Mouse (Mus musculus) liver, embryonic 15.5 days (tissue): ENCODE data around the gene Dennd1c. TPM values are rescaled to one million over a fixed set of nuclear protein-coding genes. Genes with fewer than 3 reads are reported as not detected.

Source experiments
- ATAC-seq: fragments of 200-750 bp; cut with Nextera tagmentation; 2 replicates; pipeline ENCODE4 v1.8.0; 2017; ENCODE audit warnings: moderate number of reproducible peaks, mild to moderate bottlenecking, moderate library complexity; ENCODE audit not compliant: insufficient read depth
- H3K27ac ChIP-seq: fragments of 300-500 bp; sonication (generic); replicated peaks from 2 replicates; pipeline ENCODE4 v1.5.1; 2015; ENCODE audit warnings: mild to moderate bottlenecking, inconsistent platforms
- H3K27me3 ChIP-seq: fragments of 300-500 bp; sonication (generic); 2 replicates; pipeline ENCODE4 v1.6.1; 2015; ENCODE audit warnings: mild to moderate bottlenecking, inconsistent platforms
- H3K36me3 ChIP-seq: fragments of 300-500 bp; sonication (generic); replicated peaks from 2 replicates; pipeline ENCODE4 v1.6.1; 2015; ENCODE audit warnings: moderate library complexity, mild to moderate bottlenecking, inconsistent platforms
- H3K4me1 ChIP-seq: fragments of 300-500 bp; sonication (generic); replicated peaks from 2 replicates; pipeline ENCODE4 v1.6.1; 2015; ENCODE audit warnings: inconsistent platforms
- H3K4me2 ChIP-seq: fragments of 300-500 bp; sonication (generic); 2 replicates; pipeline ENCODE4 v1.6.1; 2015; ENCODE audit warnings: moderate library complexity, mild to moderate bottlenecking, inconsistent platforms
- H3K4me3 ChIP-seq: fragments of 300-500 bp; sonication (generic); replicated peaks from 2 replicates; pipeline ENCODE4 v1.5.1; 2015; ENCODE audit warnings: mild to moderate bottlenecking, inconsistent platforms
- H3K9ac ChIP-seq: fragments of 300-500 bp; sonication (generic); 2 replicates; pipeline ENCODE4 v1.6.1; 2015; ENCODE audit warnings: moderate library complexity, mild to moderate bottlenecking, inconsistent platforms
- H3K9me3 ChIP-seq: fragments of 300-500 bp; sonication (generic); replicated peaks from 2 replicates; pipeline ENCODE4 v1.6.1; 2016; ENCODE audit warnings: inconsistent platforms
- WGBS: fragments of 180-500 bp; shearing (Covaris S2); methylation state at CpG from one replicate; pipeline ENCODE4 v1.1.7; 2015; ENCODE audit warnings: mixed read lengths; ENCODE audit not compliant: insufficient replicate concordance; 5-methylcytosine and 5-hydroxymethylcytosine counted together
- polyA plus RNA-seq: library from polyadenylated mRNA; unstranded; fragments of >200 nt; fragmentation: Nextera tagmentation; extraction: Ambion mirVana; gene quantifications from 2 replicates; pipeline ENCODE4 v1.2.1, GENCODE M21; 2015

The Dennd1c gene
- 2.6 and 4.2 TPM in 2 replicates for polyA plus RNA-seq

DNA sequence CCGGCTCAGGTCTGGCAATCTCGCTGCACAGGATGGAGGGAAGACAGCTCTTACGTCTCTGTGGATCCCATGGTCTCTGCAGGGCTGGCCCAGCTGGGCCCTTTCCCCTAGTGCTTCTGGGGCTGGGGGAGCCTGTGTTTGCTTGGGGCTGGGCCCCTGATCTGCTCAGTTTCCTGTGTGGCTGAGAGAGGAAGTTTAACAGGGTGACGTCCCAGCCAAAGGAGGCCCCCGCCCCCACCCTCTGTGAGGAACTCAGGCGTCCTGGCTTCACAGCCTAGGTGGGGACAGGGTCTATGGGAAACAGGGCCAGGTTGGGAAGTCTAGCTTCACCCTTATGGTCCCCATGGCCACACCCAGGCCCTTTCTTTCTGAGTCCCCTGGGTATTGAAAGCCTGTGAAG, at the start of gene Dennd1c:
Dennd1c (minus strand) TSS at position 179 of the 400 bp plus-strand sequence.
- H3K4me2 ChIP-seq, result peak within 1 kb of the TSS; percentile 43
- no peaks in the 10 kb centered on the region for H3K36me3 ChIP-seq
- 10% methylated on average over 6 of the region's 6 CpGs for WGBS
- peak; percentile 31 for ATAC-seq
- H3K9me3 ChIP-seq, result no peaks in the 10 kb centered on the region
- H3K27ac ChIP-seq, result no peak within 1 kb of the TSS
- H3K4me1 ChIP-seq, result peaks cover 2% of the 10 kb centered on the region; the same call in 1 of the 2 replicates
- peak within 1 kb of the TSS; percentile 21; the same call in 1 of the 2 replicates for H3K4me3 ChIP-seq
- peaks cover 5% of the 10 kb centered on the region; the same call in 1 of the 2 replicates for H3K27me3 ChIP-seq
- no peak within 1 kb of the TSS for H3K9ac ChIP-seq

DNA sequence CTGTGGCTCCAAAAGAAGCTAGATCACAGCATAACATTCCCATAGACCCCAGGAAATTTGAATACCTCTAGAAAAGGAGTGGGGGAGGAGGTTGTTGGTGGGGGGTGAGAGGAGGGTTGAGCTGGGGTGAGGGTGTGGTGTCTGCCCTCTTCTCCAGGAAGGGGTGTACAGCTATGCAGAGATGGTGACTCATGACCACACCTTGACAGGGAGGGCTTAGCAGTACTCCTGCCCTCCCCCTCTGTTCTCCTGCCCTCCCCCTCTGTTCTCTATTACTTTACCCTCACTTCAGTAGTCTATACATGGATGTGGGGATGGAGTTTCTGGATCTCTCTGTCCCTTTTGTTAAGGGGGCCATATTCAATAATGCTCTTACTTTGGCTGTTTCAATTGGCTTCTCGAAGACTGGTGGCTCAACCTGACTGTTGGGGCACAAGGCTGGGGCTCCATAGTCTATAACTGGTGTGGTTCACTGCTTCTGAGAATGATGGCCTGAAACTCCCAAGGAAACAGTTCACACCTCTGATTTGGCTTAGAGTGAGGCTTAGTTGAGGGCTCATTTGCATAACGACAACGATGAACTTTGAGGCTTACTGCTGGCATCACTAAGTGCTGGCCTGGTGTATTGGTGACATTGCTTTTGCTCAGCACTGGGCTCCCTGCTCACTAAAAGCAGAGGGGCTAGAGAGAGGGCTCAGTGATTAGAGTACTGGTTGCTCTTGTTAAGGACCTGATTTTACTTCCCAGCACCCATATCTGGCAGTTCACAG, 47.7 kb upstream of the Dennd1c start:
- no peak overlapping the region for H3K4me3 ChIP-seq
- H3K9ac ChIP-seq, result no peak overlapping the region
- no peak for ATAC-seq
- WGBS, result 57% methylated on average over 3 of the region's 3 CpGs
- no peaks in the 10 kb centered on the region for H3K9me3 ChIP-seq
- H3K36me3 ChIP-seq, result no peaks in the 10 kb centered on the region
- no peak overlapping the region for H3K4me2 ChIP-seq
- H3K27me3 ChIP-seq, result 0 out of 2 replicates have a peak, but pooled peaks cover 4% of the 10 kb centered on the region
- peaks cover 3% of the 10 kb centered on the region; the same call in 1 of the 2 replicates for H3K4me1 ChIP-seq
- no peak overlapping the region for H3K27ac ChIP-seq

DNA sequence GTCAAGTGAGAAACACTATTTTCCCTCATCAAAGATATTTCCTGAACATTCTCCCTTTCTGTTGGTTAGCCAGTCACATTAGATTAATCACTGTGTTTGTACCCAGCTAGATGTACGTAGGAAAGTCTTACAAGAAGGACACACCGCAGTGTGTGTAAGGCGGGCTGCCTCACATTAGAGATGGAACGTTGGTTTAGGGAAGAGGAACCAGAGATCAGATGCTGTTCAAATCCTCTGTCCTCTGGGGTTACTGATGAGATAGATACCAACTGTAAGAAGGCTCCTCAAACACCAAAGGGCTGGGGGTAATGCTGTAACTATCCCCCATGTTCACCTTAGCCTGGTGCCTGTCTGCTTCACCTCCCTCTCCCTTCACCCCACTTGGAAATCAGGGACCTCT, 46.5 kb upstream of the Dennd1c start:
- H3K4me3 ChIP-seq, result no peak overlapping the region
- no peaks in the 10 kb centered on the region for H3K36me3 ChIP-seq
- H3K9ac ChIP-seq, result no peak overlapping the region
- no peaks in the 10 kb centered on the region for H3K9me3 ChIP-seq
- no peaks in the 10 kb centered on the region for H3K4me1 ChIP-seq
- 0 out of 2 replicates have a peak, but pooled peaks cover 4% of the 10 kb centered on the region for H3K27me3 ChIP-seq
- WGBS, result 53% methylated on average over 4 of the region's 4 CpGs
- no peak for ATAC-seq
- no peak overlapping the region for H3K4me2 ChIP-seq
- H3K27ac ChIP-seq, result no peak overlapping the region

DNA sequence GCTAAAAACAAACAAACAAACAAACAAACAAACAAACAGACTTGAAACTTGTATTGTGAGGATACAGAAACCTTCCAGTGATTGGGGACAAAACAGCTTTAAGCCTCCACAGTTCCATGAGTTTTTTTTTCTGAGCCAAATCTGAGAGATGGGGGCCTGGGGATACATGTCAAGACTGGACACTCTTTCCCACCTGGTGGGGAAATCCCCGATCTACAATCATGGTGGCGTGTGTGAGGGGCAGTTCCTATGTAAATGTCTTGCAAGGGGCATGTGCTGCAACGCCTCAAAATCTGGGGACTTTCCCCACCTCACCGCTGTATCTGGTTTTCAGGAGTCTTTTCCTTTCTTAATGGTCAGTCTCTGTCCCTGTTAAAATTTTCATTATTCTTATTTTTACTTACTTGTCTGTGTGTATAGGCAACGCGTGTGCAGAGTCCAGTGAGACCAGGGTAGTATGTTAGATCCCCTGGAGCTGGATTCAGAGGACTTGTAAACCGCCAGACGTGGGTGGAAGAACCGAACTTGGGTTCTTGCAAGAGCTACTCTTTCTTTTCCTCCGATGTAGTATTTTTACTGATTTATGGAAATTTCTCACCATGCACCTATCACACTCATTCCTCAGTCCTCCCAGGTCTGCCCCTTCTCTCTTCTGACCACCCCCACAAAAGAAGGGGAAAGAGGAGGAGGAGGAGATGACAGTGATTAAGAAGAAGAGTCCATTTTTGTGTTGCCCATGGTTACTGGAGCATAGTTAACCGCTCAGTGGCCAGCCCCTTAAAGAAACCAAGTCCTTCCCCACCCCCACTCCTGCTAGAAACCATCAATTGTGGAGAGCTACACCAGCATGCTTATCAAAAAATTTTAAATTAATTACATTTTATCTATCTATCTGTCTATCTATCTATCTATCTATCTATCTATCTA, 45.1 kb upstream of the Dennd1c start:
- ATAC-seq, result no peak
- 72% methylated on average over 11 of the region's 11 CpGs for WGBS

DNA sequence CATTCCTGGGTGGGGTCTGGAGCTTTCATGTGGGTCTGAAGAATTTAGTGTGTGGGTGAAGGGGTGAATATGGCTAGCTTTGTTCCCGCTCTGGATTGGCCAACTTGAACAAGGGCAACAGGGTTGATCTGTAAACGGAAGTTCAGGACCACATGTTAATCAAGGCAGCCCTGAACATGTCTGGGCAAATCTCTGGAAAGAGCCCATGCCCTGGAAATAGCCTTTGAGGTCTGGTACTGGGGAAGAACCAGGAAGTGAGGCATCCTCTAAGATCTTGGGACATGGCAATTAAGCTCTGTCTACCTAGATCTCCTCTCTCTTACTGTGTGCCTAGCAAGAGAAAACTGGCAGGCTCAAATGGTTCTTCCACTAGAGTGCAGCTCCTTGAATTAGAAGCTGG, 43.5 kb upstream of the Dennd1c start:
- Histone ChIP-seq H3K9ac (no peak overlapping the region), H3K9me3 (no peaks in the 10 kb centered on the region), H3K27ac (no peak overlapping the region), H3K4me2 (no peak overlapping the region), H3K4me1 (peaks cover 12% of the 10 kb centered on the region), H3K36me3 (no peaks in the 10 kb centered on the region), H3K27me3 (0 out of 2 replicates have a peak, but pooled peaks cover 7% of the 10 kb centered on the region), H3K4me3 (no peak overlapping the region)
- WGBS, result 56% methylated on average over 2 of the region's 2 CpGs
- no peak for ATAC-seq

More for the DNA sequence above, 45.1 kb upstream of the Dennd1c start:
- Histone ChIP-seq H3K9me3 (no peaks in the 10 kb centered on the region), H3K36me3 (no peaks in the 10 kb centered on the region), H3K27me3 (0 out of 2 replicates have a peak, but pooled peaks cover 6% of the 10 kb centered on the region), H3K9ac (no peak overlapping the region), H3K4me2 (no peak overlapping the region), H3K27ac (no peak overlapping the region), H3K4me3 (no peak overlapping the region), H3K4me1 (peaks cover 10% of the 10 kb centered on the region)

DNA sequence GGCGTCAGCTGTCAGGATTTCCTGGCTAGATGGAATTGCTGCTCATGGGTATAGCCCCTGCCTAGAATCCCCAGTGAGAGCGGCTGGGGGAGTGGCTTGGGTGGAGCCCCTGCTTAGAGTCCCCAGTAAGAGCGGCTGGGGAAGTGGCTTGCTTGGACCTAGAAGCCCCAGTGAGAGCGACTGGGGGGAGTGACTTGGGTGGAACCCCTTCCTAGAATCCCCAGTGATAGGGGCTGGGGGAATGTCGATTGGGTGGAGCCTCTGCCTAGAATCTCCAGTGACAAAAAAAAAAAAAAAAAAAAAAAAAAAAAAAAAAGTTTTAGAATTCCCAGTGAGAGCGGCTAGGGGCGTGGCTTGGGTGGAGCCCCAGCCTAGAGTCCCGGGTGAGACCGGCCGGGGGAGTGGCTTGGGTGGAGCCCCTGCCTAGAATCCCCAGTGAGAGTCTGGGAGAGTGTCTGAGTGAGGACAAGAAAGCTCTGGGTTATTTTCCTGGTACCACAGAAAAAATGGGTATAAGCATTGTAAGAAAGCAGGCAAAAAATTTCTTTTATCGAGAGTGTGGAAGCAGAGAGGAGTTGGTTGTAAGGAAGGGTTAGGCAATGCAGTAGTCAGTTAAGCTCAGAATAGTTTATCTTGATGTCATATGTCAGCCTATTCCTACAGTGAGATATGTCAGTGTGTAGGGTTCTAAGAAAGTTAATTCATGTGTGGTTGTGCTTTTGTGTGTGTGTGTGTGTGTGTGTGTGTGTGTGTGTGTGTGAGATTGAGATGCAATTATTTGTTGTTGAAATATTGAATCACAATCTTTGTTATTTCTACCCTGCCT, 40.4 kb upstream of the Dennd1c start:
- ATAC-seq, result peak; percentile 66; the same call in 1 of the 2 replicates

DNA sequence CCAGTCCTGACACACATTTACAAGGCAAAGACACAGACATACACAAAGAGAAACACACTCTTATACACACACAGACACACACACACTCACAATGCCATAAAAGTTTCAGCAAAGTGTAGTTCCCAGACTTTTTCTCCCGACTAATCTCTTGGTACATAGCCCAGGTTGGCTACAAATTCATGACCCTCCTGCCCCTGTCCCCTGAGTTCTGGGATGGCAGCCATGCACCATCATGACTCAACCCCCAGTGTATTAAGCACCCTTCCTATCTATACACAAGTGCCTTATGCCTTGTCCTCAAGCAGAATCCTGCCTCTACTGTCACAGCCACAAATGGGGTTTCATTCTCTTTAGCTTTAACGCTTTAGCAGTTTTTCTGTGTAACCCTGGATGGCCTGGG, 38.5 kb upstream of the Dennd1c start:
- H3K27me3 ChIP-seq, result peaks cover 21% of the 10 kb centered on the region
- H3K4me1 ChIP-seq, result peaks cover 12% of the 10 kb centered on the region
- ATAC-seq, result no peak
- H3K4me2 ChIP-seq, result no peak overlapping the region
- 52% methylated on average over 2 of the region's 2 CpGs for WGBS
- H3K9me3 ChIP-seq, result no peaks in the 10 kb centered on the region
- no peak overlapping the region for H3K9ac ChIP-seq
- H3K4me3 ChIP-seq, result no peak overlapping the region
- H3K36me3 ChIP-seq, result no peaks in the 10 kb centered on the region
- no peak overlapping the region for H3K27ac ChIP-seq

More for the DNA sequence above, 40.4 kb upstream of the Dennd1c start:
- 3% methylated on average over 11 of the region's 11 CpGs for WGBS
- Histone ChIP-seq H3K9me3 (no peaks in the 10 kb centered on the region), H3K36me3 (no peaks in the 10 kb centered on the region), H3K27me3 (peaks cover 21% of the 10 kb centered on the region), H3K9ac (no peak overlapping the region), H3K27ac (no peak overlapping the region), H3K4me2 (peak overlapping the region; percentile 38), H3K4me3 (no peak overlapping the region), H3K4me1 (peaks cover 12% of the 10 kb centered on the region)

DNA sequence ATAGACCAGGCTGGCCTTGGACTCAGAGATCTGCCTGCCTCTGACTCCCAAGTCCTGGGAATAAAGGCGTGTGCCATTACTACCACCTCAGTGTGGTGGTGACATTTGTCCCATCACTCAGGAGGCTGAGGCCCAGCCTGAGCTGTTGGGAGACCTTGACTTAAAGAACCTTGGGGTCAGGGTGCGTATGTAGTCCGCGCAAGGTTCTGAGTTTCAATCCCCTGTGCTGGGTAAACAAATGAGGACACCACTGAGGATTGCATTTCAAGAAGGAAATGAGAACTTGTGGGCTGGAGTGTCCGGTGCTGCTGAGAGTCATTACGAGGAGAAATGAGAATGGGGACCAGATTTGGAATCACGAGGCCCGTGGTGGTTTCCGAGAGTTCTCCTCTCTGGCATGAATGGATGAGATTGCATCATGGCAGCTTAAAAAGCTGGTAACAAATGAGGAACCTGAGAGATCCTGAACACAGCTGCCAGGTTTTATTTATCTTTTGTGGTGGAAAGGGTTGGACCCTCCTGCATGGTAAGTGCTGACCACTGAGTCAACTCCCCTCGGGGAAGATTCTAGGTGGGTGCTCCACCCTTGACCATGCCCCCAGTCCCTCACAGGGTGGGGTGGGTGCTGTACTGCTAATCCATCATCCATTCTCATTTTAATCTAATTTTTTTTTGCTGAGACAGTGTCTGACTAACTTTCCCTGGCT, 34.6 kb upstream of the Dennd1c start:
- WGBS, result 51% methylated on average over 10 of the region's 10 CpGs
- no peak for ATAC-seq
- H3K27me3 ChIP-seq, result peaks cover 24% of the 10 kb centered on the region

DNA sequence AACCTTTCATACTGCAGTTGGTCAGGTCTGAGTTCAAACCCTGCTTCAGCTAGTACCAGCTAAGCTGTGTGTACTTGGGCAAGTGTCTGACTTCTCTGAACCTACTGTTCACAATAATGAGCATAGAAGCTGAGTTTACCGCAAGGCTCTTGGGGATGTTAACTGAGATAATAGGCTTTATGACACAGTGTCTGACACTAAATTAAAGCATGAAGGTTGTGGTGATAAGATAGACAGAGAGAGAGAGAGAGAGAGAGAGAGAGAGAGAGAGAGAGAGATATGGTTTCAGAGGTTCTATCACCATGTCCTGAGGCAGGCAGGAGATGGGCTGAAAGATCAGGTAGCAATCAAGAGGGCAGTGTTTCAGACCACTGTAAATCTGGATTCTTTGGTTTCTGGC, 31.7 kb upstream of the Dennd1c start:
- peaks cover 41% of the 10 kb centered on the region for H3K27me3 ChIP-seq
- 22% methylated on average over 1 of the region's 1 CpGs for WGBS
- no peak overlapping the region for H3K4me3 ChIP-seq
- H3K27ac ChIP-seq, result no peak overlapping the region
- H3K4me1 ChIP-seq, result peaks cover 10% of the 10 kb centered on the region
- no peak overlapping the region for H3K9ac ChIP-seq
- H3K36me3 ChIP-seq, result no peaks in the 10 kb centered on the region
- H3K4me2 ChIP-seq, result no peak overlapping the region
- no peak for ATAC-seq
- no peaks in the 10 kb centered on the region for H3K9me3 ChIP-seq

More for the DNA sequence above, 34.6 kb upstream of the Dennd1c start:
- H3K27ac ChIP-seq, result no peak overlapping the region
- no peak overlapping the region for H3K4me3 ChIP-seq
- no peaks in the 10 kb centered on the region for H3K9me3 ChIP-seq
- H3K9ac ChIP-seq, result no peak overlapping the region
- H3K4me2 ChIP-seq, result no peak overlapping the region
- H3K36me3 ChIP-seq, result no peaks in the 10 kb centered on the region
- H3K4me1 ChIP-seq, result no peaks in the 10 kb centered on the region

DNA sequence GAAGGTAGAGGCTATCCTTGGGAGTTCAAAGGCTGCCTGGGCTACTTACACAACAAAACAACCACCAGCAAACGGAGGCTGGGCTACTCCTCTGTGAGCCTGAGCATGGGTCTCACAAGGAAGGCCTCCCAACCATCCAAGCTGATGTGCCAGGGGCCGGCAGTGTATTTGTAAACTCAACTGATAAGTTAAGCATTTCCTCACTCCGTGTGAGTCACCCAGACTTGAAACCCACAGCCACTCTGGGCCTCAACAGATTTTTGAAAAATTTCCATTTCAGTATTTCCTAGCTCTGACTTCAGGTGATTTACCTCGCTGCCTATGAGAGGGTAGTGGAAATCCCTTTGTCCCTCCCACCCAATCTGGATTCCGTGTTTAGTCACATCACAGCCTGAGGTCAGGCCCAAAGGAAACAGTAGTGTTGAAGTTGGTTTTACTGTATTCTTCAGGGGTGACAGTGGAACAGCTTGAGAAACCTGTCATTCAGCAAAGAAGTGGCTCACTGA, 30.4 kb upstream of the Dennd1c start:
- peaks cover 43% of the 10 kb centered on the region for H3K27me3 ChIP-seq
- ATAC-seq, result no peak
- H3K36me3 ChIP-seq, result no peaks in the 10 kb centered on the region
- no peak overlapping the region for H3K9ac ChIP-seq
- H3K4me1 ChIP-seq, result peaks cover 10% of the 10 kb centered on the region
- 39% methylated on average over 5 of the region's 5 CpGs for WGBS
- H3K9me3 ChIP-seq, result no peaks in the 10 kb centered on the region
- H3K4me3 ChIP-seq, result no peak overlapping the region
- H3K4me2 ChIP-seq, result no peak overlapping the region
- H3K27ac ChIP-seq, result no peak overlapping the region
